Mouse (Mus musculus) E14TG2a.4 (cell line): ENCODE measurements around the gene Slc50a1.

ENCODE experiments used
- H3K27me3 ChIP-seq: 2 replicates; pipeline ENCODE4 v1.6.1; 2014; ENCODE audit warnings: low read length, control low read depth; ENCODE audit not compliant: insufficient read depth
- H3K36me3 ChIP-seq: 2 replicates; pipeline ENCODE4 v1.6.1; 2014; ENCODE audit warnings: low read length, control low read depth; ENCODE audit not compliant: insufficient read depth
- H3K4me1 ChIP-seq: replicated peaks from 2 replicates; pipeline ENCODE4 v1.6.1; 2014; ENCODE audit warnings: low read depth, low read length, control low read depth
- H3K4me3 ChIP-seq: replicated peaks from 2 replicates; pipeline ENCODE4 v1.5.1; 2014; ENCODE audit warnings: mild to moderate bottlenecking, low read length
- H3K9me3 ChIP-seq: 2 replicates; pipeline ENCODE4 v1.6.1; 2014; ENCODE audit warnings: low read length, control low read depth
- CTCF ChIP-seq: conservative IDR thresholded peaks from 2 replicates; pipeline ENCODE4 v1.5.1; 2014; ENCODE audit warnings: low read length
- NANOG ChIP-seq: IDR thresholded peaks from 2 replicates; pipeline ENCODE4 v1.6.1; 2014; ENCODE audit warnings: borderline replicate concordance, low read length, mixed read lengths
- POU5F1 ChIP-seq: IDR thresholded peaks from 2 replicates; pipeline ENCODE4 v1.6.1; 2014; ENCODE audit warnings: low read length, borderline replicate concordance

Gene Slc50a1

GRCm38 (mm10) chr3:89268916-89269315 is 1.5 kb downstream of the Slc50a1 start:
- Histone ChIP-seq H3K4me1 (peaks cover 63% of the 10 kb centered on the region), H3K4me3 (peak overlapping the region; percentile 39), H3K27me3 (peaks cover 22% of the 10 kb centered on the region), H3K9me3 (no peaks in the 10 kb centered on the region), H3K36me3 (peaks cover 16% of the 10 kb centered on the region; the same call in 1 of the 2 replicates)
- TF ChIP-seq CTCF (no peak), NANOG (no peak), POU5F1 (no peak)

DNA sequence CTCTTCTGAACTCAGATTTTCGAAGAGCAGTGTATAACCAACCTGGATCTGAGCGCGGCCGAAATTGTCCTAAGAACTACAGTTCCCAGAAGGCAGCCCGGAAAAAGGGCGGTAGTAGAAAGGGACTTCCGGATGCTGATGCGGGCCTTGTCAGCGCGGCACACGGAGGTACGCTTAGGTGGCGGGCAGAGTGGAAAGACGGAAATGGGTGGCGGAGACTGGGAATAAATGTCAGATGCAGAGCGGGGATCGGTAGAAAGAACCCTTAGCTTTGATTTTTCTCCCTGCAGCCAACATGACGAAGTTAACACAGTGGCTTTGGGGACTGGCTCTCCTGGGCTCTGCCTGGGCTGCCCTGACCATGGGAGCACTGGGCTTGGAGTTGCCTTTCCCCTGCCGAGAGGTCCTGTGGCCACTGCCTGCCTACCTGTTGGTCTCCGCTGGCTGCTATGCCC is 3.9 kb downstream of the Slc50a1 start:
- Histone ChIP-seq H3K4me1 (peaks cover 63% of the 10 kb centered on the region), H3K9me3 (no peaks in the 10 kb centered on the region), H3K27me3 (peaks cover 22% of the 10 kb centered on the region), H3K36me3 (peaks cover 14% of the 10 kb centered on the region; the same call in 1 of the 2 replicates), H3K4me3 (peak overlapping the region; percentile 94)
- no peak for TF ChIP-seq CTCF
- no peak for TF ChIP-seq POU5F1
- TF ChIP-seq NANOG = no peak

DNA sequence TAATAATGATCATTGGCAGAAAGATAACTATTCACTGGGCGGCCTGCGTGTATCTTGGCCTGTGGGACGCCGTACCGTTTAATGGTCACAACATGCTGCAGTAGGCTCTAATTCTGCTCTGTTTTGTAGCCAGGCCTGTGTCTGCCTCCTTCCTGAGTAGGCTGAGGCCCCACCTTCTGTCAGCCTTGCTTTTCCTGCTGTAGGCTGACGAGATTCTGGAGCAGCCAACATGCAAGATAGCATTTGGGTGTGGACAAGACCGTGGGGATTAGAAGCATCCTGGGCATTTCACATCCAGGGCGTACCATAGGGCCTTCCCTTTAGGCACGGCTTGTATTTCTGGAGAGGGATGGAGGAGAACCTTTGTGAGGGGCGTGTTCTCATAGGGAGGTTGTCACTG is 8.0 kb downstream of the Slc50a1 start:
- H3K4me1 ChIP-seq = peaks cover 37% of the 10 kb centered on the region
- no peak for TF ChIP-seq NANOG
- no peak for TF ChIP-seq CTCF
- no peak for TF ChIP-seq POU5F1
- H3K9me3 ChIP-seq = no peaks in the 10 kb centered on the region
- H3K27me3 ChIP-seq = peaks cover 8% of the 10 kb centered on the region
- peak overlapping the region; percentile 27; the same call in 1 of the 2 replicates for H3K4me3 ChIP-seq
- H3K36me3 ChIP-seq = no peaks in the 10 kb centered on the region

DNA sequence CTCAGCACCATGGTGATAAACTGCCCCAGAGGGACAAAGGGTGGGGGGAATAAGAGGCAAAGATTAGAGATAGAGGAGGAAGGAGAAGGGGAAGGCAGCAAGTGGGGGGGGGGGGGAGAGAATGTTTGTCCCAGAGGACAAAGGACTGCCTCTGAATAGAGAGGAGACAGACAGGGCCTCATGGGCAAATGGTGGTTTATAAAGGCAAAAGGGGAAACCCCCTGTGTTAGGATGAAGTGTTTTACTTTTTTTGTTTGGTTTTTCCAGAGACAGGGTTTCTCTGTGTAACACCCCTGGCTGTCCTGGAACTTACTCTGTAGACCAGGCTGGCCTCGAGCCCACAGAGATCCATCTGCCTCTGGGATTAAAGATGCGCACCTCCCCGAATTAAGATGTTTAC is 10.2 kb downstream of the Slc50a1 start:
- Histone ChIP-seq H3K4me1 (peaks cover 33% of the 10 kb centered on the region), H3K4me3 (no peak overlapping the region)
- TF ChIP-seq CTCF = no peak
- no peak for TF ChIP-seq POU5F1
- TF ChIP-seq NANOG = no peak

GRCm38 (mm10) chr3:89259076-89259475 is 11.3 kb downstream of the Slc50a1 start, which contains the start of gene Dpm3:
Dpm3 (plus strand) TSS chr3:89259358.
- TF ChIP-seq NANOG (no peak), POU5F1 (no peak), CTCF (no peak)
- H3K36me3 ChIP-seq = no peaks in the 10 kb centered on the region
- H3K27me3 ChIP-seq = peaks cover 8% of the 10 kb centered on the region
- H3K4me3 ChIP-seq = no peak within 1 kb of the TSS
- H3K4me1 ChIP-seq = peaks cover 39% of the 10 kb centered on the region
- H3K9me3 ChIP-seq = no peaks in the 10 kb centered on the region

More for the DNA sequence above, 10.2 kb downstream of the Slc50a1 start:
- Histone ChIP-seq H3K36me3 (no peaks in the 10 kb centered on the region), H3K27me3 (peaks cover 8% of the 10 kb centered on the region), H3K9me3 (no peaks in the 10 kb centered on the region)

DNA sequence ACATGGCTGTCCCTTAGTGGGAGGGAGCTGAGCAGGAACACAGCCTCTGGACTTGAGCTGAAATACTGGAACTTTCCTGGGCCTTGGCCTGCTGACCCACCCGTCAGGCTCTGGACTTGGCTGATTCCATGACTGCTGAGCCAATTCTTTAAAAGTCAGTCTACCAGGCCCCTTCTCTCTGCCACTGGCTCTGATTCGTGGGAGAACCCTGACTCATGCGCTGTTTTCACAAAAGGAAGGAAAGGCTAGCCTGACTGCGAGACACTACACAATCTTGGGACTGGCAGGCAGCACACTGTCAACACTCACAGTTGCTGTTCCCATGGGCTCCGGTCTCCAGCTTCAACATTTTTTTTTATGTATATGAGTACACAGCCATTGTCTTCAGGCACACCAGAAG is 14.2 kb downstream of the Slc50a1 start:
- no peak overlapping the region for H3K4me3 ChIP-seq
- H3K36me3 ChIP-seq = no peaks in the 10 kb centered on the region
- no peak for TF ChIP-seq POU5F1
- TF ChIP-seq CTCF = no peak
- TF ChIP-seq NANOG = no peak
- H3K4me1 ChIP-seq = peaks cover 54% of the 10 kb centered on the region
- H3K27me3 ChIP-seq = peaks cover 8% of the 10 kb centered on the region
- no peaks in the 10 kb centered on the region for H3K9me3 ChIP-seq

DNA sequence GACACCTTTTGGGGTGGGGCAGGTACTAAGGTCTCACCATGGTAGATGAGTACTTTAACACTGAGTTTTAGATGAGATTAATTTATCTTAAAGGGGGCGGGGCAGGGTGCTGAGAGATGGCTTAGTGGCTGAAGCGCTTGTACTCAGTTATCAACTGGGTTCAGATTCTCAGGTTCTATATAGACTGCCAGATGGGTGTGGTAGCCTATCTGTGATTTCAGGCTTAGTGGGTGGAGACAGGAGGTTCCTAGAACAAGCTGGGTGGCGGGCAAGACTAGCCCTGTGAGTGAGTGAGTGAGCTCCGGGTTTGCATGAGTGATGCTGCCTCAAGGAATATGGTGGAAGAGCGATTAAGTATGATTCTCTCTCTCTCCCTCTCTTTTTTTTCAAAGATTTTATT is 15.4 kb downstream of the Slc50a1 start:
- H3K4me3 ChIP-seq = no peak overlapping the region
- H3K4me1 ChIP-seq = peaks cover 65% of the 10 kb centered on the region
- peaks cover 8% of the 10 kb centered on the region for H3K27me3 ChIP-seq
- no peaks in the 10 kb centered on the region for H3K9me3 ChIP-seq
- H3K36me3 ChIP-seq = no peaks in the 10 kb centered on the region
- TF ChIP-seq NANOG (no peak), POU5F1 (no peak), CTCF (no peak)

DNA sequence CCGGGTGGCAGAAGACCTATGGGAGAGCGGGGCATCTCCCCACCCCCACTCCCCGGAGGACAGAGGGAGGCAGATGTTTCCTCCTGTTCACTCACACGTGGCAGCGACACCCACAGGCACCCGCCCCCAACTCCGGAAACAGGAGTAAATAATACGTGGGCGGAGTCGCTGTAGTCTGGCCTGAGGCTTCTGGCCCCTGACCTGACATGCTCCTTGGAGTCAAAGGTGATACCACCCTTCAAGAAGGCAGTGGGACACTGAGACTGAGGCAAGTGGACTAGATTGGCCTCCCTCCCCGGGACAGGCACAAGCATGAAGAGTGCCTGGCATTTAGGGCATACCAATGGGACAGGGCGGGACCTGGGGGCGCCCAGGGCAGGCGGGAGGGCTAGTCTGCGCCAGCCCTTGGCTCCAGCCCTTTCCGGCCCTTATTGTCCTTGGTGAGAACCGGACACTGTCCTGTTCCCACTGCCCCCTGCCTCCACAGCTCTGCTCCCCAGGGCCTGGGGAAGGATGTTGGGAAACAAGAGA is 18.9 kb downstream of the Slc50a1 start:
- no peak for TF ChIP-seq POU5F1
- TF ChIP-seq CTCF = no peak
- no peak for TF ChIP-seq NANOG
- Histone ChIP-seq H3K4me1 (peaks cover 80% of the 10 kb centered on the region), H3K36me3 (peaks cover 24% of the 10 kb centered on the region), H3K9me3 (no peaks in the 10 kb centered on the region), H3K4me3 (peak overlapping the region; percentile 66), H3K27me3 (no peaks in the 10 kb centered on the region)

GRCm38 (mm10) chr3:89250435-89251040 is 19.8 kb downstream of the Slc50a1 start:
- TF ChIP-seq POU5F1 = no peak
- peak; percentile 32 for TF ChIP-seq CTCF
- TF ChIP-seq NANOG = no peak

More at GRCm38 (mm10) chr3:89250435-89251040, 19.8 kb downstream of the Slc50a1 start:
- H3K4me1 ChIP-seq = peaks cover 81% of the 10 kb centered on the region
- H3K27me3 ChIP-seq = peaks cover 4% of the 10 kb centered on the region
- H3K4me3 ChIP-seq = peak overlapping the region; percentile 66; the same call in 1 of the 2 replicates
- H3K36me3 ChIP-seq = peaks cover 24% of the 10 kb centered on the region
- no peaks in the 10 kb centered on the region for H3K9me3 ChIP-seq
